Mouse (Mus musculus): ENCODE measurements at regions not wholly inside any gene's neighbourhood (a gene's known extent, or its start where the extent isn't known, plus 50 kb on each side); places are given as distances from the start of the nearest gene placed in this dataset.

- no peaks in the 10 kb centered on the region for H3K9me3 ChIP-seq
- ATAC-seq (ENCODE audit: extremely low read depth, insufficient number of reproducible peaks, low FRiP score, low TSS enrichment), result no peak
- H3K4me3 ChIP-seq, result no peak overlapping the region
- no peak overlapping the region for H3K9ac ChIP-seq
- peaks cover 22% of the 10 kb centered on the region for H3K27me3 ChIP-seq (replicated peaks)
- no peak overlapping the region for H3K27ac ChIP-seq (replicated peaks)
- no peaks in the 10 kb centered on the region for H3K36me3 ChIP-seq
- no peaks in the 10 kb centered on the region for H3K4me1 ChIP-seq
- H3K4me2 ChIP-seq, result no peak overlapping the region
- WGBS, result 37% methylated on average over 12 of the region's 12 CpGs
Measured at GRCm38 (mm10) chr7:84800966-84801365, 52.4 kb upstream of the Olfr291 start.

GRCm38 (mm10) chr7:84794655-84795054, 58.7 kb upstream of the Olfr291 start:
- no peak overlapping the region for H3K4me3 ChIP-seq
- no peaks in the 10 kb centered on the region for H3K9me3 ChIP-seq
- 8% methylated on average over 1 of the region's 1 CpGs for WGBS
- no peaks in the 10 kb centered on the region for H3K4me1 ChIP-seq
- ATAC-seq (ENCODE audit: extremely low read depth, insufficient number of reproducible peaks, low FRiP score, low TSS enrichment), result no peak
- H3K9ac ChIP-seq, result no peak overlapping the region
- H3K27me3 ChIP-seq (replicated peaks), result no peaks in the 10 kb centered on the region
- H3K36me3 ChIP-seq, result no peaks in the 10 kb centered on the region
- H3K27ac ChIP-seq (replicated peaks), result no peak overlapping the region
- H3K4me2 ChIP-seq, result no peak overlapping the region

- no peak for ATAC-seq (ENCODE audit: extremely low read depth, insufficient number of reproducible peaks, low FRiP score, low TSS enrichment)
- peak overlapping the region; percentile 72 for H3K4me3 ChIP-seq
- H3K9me3 ChIP-seq, result no peaks in the 10 kb centered on the region
- peak overlapping the region; percentile 91 for H3K4me2 ChIP-seq
- H3K36me3 ChIP-seq, result no peaks in the 10 kb centered on the region
- H3K27me3 ChIP-seq (replicated peaks), result no peaks in the 10 kb centered on the region
- H3K4me1 ChIP-seq, result no peaks in the 10 kb centered on the region
- H3K27ac ChIP-seq (replicated peaks), result no peak overlapping the region
- peak overlapping the region; percentile 80 for H3K9ac ChIP-seq
- 1% methylated on average over 30 of the region's 30 CpGs for WGBS
Measured at GRCm38 (mm10) chr7:84779276-84779825, 74.0 kb upstream of the Olfr291 start.

- no peaks in the 10 kb centered on the region for H3K36me3 ChIP-seq
- no peaks in the 10 kb centered on the region for H3K9me3 ChIP-seq
- H3K4me2 ChIP-seq, result no peak overlapping the region
- H3K27ac ChIP-seq (replicated peaks), result no peak overlapping the region
- no peaks in the 10 kb centered on the region for H3K4me1 ChIP-seq
- no peak overlapping the region for H3K4me3 ChIP-seq
- H3K27me3 ChIP-seq (replicated peaks), result no peaks in the 10 kb centered on the region
- no peak overlapping the region for H3K9ac ChIP-seq
- no peak for ATAC-seq (ENCODE audit: extremely low read depth, insufficient number of reproducible peaks, low FRiP score, low TSS enrichment)
Measured at GRCm38 (mm10) chr7:84777696-84778095, 75.7 kb upstream of the Olfr291 start.

- Histone ChIP-seq H3K4me1 (no peaks in the 10 kb centered on the region), H3K27me3 (replicated peaks) (no peaks in the 10 kb centered on the region), H3K9ac (no peak overlapping the region), H3K27ac (replicated peaks) (no peak overlapping the region), H3K36me3 (no peaks in the 10 kb centered on the region), H3K4me3 (no peak overlapping the region), H3K4me2 (no peak overlapping the region), H3K9me3 (no peaks in the 10 kb centered on the region)
- ATAC-seq (ENCODE audit: extremely low read depth, insufficient number of reproducible peaks, low FRiP score, low TSS enrichment), result no peak
- WGBS, result 75% methylated on average over 3 of the region's 3 CpGs
Measured at GRCm38 (mm10) chr7:84756261-84756660, 66.5 kb upstream of the Zfand6 start.

GRCm38 (mm10) chr7:84753361-84753760, 63.6 kb upstream of the Zfand6 start:
- H3K4me2 ChIP-seq, result no peak overlapping the region

GRCm38 (mm10) chr7:84749434-84750301, 59.9 kb upstream of the Zfand6 start:
- Histone ChIP-seq H3K4me1 (peaks cover 7% of the 10 kb centered on the region), H3K36me3 (no peaks in the 10 kb centered on the region), H3K4me2 (peak overlapping the region; percentile 77), H3K27ac (replicated peaks) (0 out of 2 replicates have a peak overlapping the region, but pooled peaks have one; percentile 12), H3K4me3 (peak overlapping the region; percentile 56), H3K9ac (peak overlapping the region; percentile 74), H3K27me3 (replicated peaks) (no peaks in the 10 kb centered on the region), H3K9me3 (no peaks in the 10 kb centered on the region)
- 3% methylated on average over 21 of the region's 21 CpGs for WGBS
- ATAC-seq (ENCODE audit: extremely low read depth, insufficient number of reproducible peaks, low FRiP score, low TSS enrichment), result no peak

More at GRCm38 (mm10) chr7:84753361-84753760, 63.6 kb upstream of the Zfand6 start:
- Histone ChIP-seq H3K36me3 (no peaks in the 10 kb centered on the region), H3K9ac (no peak overlapping the region), H3K9me3 (no peaks in the 10 kb centered on the region), H3K27ac (replicated peaks) (no peak overlapping the region), H3K27me3 (replicated peaks) (no peaks in the 10 kb centered on the region), H3K4me1 (peaks cover 7% of the 10 kb centered on the region), H3K4me3 (no peak overlapping the region)
- ATAC-seq (ENCODE audit: extremely low read depth, insufficient number of reproducible peaks, low FRiP score, low TSS enrichment), result no peak
- 76% methylated on average over 1 of the region's 1 CpGs for WGBS

- ATAC-seq (ENCODE audit: extremely low read depth, insufficient number of reproducible peaks, low FRiP score, low TSS enrichment), result no peak; the same call in 1 of the 2 replicates
- Histone ChIP-seq H3K4me3 (no peak overlapping the region), H3K4me2 (no peak overlapping the region), H3K27ac (replicated peaks) (no peak overlapping the region), H3K36me3 (no peaks in the 10 kb centered on the region), H3K27me3 (replicated peaks) (no peaks in the 10 kb centered on the region), H3K9ac (no peak overlapping the region), H3K4me1 (peaks cover 7% of the 10 kb centered on the region), H3K9me3 (no peaks in the 10 kb centered on the region)
- 40% methylated on average over 1 of the region's 1 CpGs for WGBS
Measured at GRCm38 (mm10) chr7:84747847-84748246, 58.1 kb upstream of the Zfand6 start.

GRCm38 (mm10) chr7:84744321-84745070, 54.7 kb upstream of the Zfand6 start:
- Histone ChIP-seq H3K4me2 (no peak overlapping the region), H3K9me3 (no peaks in the 10 kb centered on the region), H3K36me3 (no peaks in the 10 kb centered on the region), H3K9ac (no peak overlapping the region), H3K4me1 (peaks cover 8% of the 10 kb centered on the region), H3K27me3 (replicated peaks) (no peaks in the 10 kb centered on the region), H3K27ac (replicated peaks) (no peak overlapping the region), H3K4me3 (no peak overlapping the region)
- WGBS, result 71% methylated on average over 5 of the region's 5 CpGs
- no peak for ATAC-seq (ENCODE audit: extremely low read depth, insufficient number of reproducible peaks, low FRiP score, low TSS enrichment)

- no peak overlapping the region for H3K9ac ChIP-seq
- ATAC-seq (ENCODE audit: extremely low read depth, insufficient number of reproducible peaks, low FRiP score, low TSS enrichment), result no peak
- H3K4me3 ChIP-seq, result no peak overlapping the region
- no peaks in the 10 kb centered on the region for H3K9me3 ChIP-seq
- 0 out of 2 replicates have a peak, but pooled peaks cover 3% of the 10 kb centered on the region for H3K4me1 ChIP-seq
- no peak overlapping the region for H3K27ac ChIP-seq (replicated peaks)
- no peak overlapping the region for H3K4me2 ChIP-seq
- H3K27me3 ChIP-seq (replicated peaks), result no peaks in the 10 kb centered on the region
- no peaks in the 10 kb centered on the region for H3K36me3 ChIP-seq
- 5% methylated on average over 2 of the region's 2 CpGs for WGBS
Measured at GRCm38 (mm10) chr7:84739965-84740390, 50.2 kb upstream of the Zfand6 start.
